Mouse (Mus musculus) kidney, embryonic 16.5 days (tissue): ENCODE measurements around the gene Fanca. TPM values are rescaled to one million over a fixed set of nuclear protein-coding genes. Genes with fewer than 3 reads are reported as not detected.

ENCODE experiments used
- ATAC-seq: fragments of 200-750 bp; cut with Nextera tagmentation; 2 replicates; pipeline ENCODE4 v1.8.0; 2017; ENCODE audit warnings: moderate TSS enrichment; ENCODE audit not compliant: low FRiP score, low TSS enrichment
- H3K27ac ChIP-seq: fragments of 300-500 bp; sonication (generic); 2 replicates; pipeline ENCODE4 v1.5.1; 2014; ENCODE audit warnings: low read length
- H3K27me3 ChIP-seq: fragments of 300-500 bp; sonication (generic); 2 replicates; pipeline ENCODE4 v1.6.1; 2014; ENCODE audit warnings: low read length, control low read depth, mixed read lengths; ENCODE audit not compliant: insufficient read depth
- H3K36me3 ChIP-seq: fragments of 300-500 bp; sonication (generic); 2 replicates; pipeline ENCODE4 v1.6.1; 2014; ENCODE audit warnings: low read length, control low read depth, mixed read lengths; ENCODE audit not compliant: insufficient read depth
- H3K4me1 ChIP-seq: fragments of 300-500 bp; sonication (generic); 2 replicates; pipeline ENCODE4 v1.6.1; 2014; ENCODE audit warnings: low read length, control low read depth, mixed read lengths; ENCODE audit not compliant: insufficient read depth
- H3K4me2 ChIP-seq: fragments of 300-500 bp; sonication (generic); replicated peaks from 2 replicates; pipeline ENCODE4 v1.6.1; 2014; ENCODE audit warnings: low read depth, low read length
- H3K4me3 ChIP-seq: fragments of 300-500 bp; sonication (generic); 2 replicates; pipeline ENCODE4 v1.5.1; 2014; ENCODE audit warnings: mild to moderate bottlenecking, low read length
- H3K9ac ChIP-seq: fragments of 300-500 bp; sonication (generic); replicated peaks from 2 replicates; pipeline ENCODE4 v1.6.1; 2014; ENCODE audit warnings: low read length
- H3K9me3 ChIP-seq: fragments of 300-500 bp; sonication (generic); 2 replicates; pipeline ENCODE4 v1.6.1; 2016; ENCODE audit warnings: low read length, control low read depth
- WGBS: fragments of 180-500 bp; shearing (Covaris S2); extraction: QIAGEN DNeasy Blood & Tissue Kit; methylation state at CpG from one replicate; pipeline ENCODE4 v1.1.7; 2014; 5-methylcytosine and 5-hydroxymethylcytosine counted together
- polyA plus RNA-seq: library from polyadenylated mRNA; unstranded; fragments of >200 nt; fragmentation: Nextera tagmentation; extraction: Ambion mirVana; gene quantifications from 2 replicates; pipeline ENCODE4 v1.2.1, GENCODE M21; 2015

Fanca gene
- polyA plus RNA-seq = 36.6 and 43.8 TPM in 2 replicates

DNA sequence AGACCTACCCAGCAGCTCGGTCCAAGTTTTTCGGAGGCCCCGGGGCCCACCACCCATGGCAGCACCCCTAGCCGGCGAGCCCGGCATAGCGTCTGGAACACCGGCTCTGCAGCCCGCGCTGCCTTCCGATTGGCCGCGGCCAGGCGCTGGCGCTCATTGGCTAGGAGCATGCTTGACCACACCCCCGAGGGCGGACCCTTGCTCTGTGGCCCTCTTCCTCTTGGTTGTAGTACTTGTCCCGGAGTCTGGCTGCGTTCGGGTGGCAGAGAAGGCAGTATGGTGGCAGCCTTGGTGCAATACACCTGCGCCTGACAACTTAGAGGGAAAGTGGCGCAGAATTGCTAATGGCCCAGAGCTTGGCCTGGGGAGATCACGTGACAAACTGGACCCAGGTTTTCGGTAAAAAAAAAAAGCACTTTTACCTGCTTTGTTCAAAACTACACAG is at the start of gene Fanca:
Gene Fanca, minus strand, starts transcription at position 110 of the 445 bp plus-strand sequence.
- H3K27ac ChIP-seq = peak within 1 kb of the TSS; percentile 85
- H3K4me3 ChIP-seq = peak within 1 kb of the TSS; percentile 79
- ATAC-seq = peak; percentile 99
- 0 out of 2 replicates have a peak, but pooled peaks cover 3% of the 10 kb centered on the region for H3K36me3 ChIP-seq
- H3K27me3 ChIP-seq = no peaks in the 10 kb centered on the region
- H3K4me2 ChIP-seq = peak within 1 kb of the TSS; percentile 83
- H3K9ac ChIP-seq = peak within 1 kb of the TSS; percentile 81
- under 1% methylated on average over 24 of the region's 24 CpGs for WGBS
- H3K9me3 ChIP-seq = no peaks in the 10 kb centered on the region
- H3K4me1 ChIP-seq = peaks cover 13% of the 10 kb centered on the region; the same call in 1 of the 2 replicates

DNA sequence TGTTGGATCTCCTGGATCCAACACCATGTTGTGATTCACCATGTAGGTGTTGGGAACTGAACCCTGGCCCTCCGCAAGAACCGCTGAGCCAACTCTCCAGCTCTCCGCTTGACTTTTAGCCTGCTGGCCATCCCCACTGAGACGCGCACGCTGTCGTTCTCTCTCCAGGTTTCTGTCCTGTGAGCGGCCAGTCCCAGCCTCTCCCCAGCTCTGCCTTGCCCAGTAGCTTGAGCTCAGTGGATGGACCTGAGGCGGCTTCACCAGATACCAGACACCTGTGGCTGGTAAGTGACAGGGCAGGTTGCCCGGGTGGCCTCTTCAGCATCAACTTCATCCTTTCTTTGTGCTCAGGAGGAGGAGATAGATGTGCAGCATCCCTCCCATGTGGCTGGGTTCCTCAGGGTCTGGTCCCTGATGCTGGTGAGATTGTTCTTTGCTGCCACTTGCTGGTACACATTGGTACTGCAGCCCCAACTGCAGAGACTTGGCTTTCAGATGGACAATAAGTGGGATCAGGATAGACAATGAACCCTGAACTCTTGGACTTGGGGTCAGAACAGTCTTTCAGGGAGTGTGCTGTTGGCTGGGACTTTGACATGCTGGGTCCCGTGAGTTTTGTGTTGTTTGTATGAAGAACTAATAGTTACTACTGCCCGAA is 42.8 kb upstream of the Fanca start:
- Histone ChIP-seq H3K4me3 (no peak overlapping the region), H3K27me3 (no peaks in the 10 kb centered on the region), H3K36me3 (no peaks in the 10 kb centered on the region), H3K9me3 (no peaks in the 10 kb centered on the region), H3K4me1 (no peaks in the 10 kb centered on the region), H3K4me2 (no peak overlapping the region), H3K9ac (no peak overlapping the region), H3K27ac (no peak overlapping the region)
- WGBS = 52% methylated on average over 12 of the region's 12 CpGs
- ATAC-seq = peak; percentile 42; the same call in 1 of the 2 replicates

- WGBS = 40% methylated on average over 11 of the region's 11 CpGs
- no peak overlapping the region for H3K9ac ChIP-seq
- no peak overlapping the region for H3K27ac ChIP-seq
- H3K4me1 ChIP-seq = peaks cover 23% of the 10 kb centered on the region
- H3K9me3 ChIP-seq = no peaks in the 10 kb centered on the region
- no peak overlapping the region for H3K4me3 ChIP-seq
- H3K36me3 ChIP-seq = no peaks in the 10 kb centered on the region
- no peak overlapping the region for H3K4me2 ChIP-seq
- no peak for ATAC-seq
- H3K27me3 ChIP-seq = no peaks in the 10 kb centered on the region; the same call in 1 of the 2 replicates
Observed at GRCm38 (mm10) chr8:123353216-123353615, 34.8 kb upstream of the Fanca start.

- Histone ChIP-seq H3K36me3 (no peaks in the 10 kb centered on the region), H3K4me2 (no peak overlapping the region), H3K4me1 (peaks cover 28% of the 10 kb centered on the region), H3K4me3 (no peak overlapping the region), H3K27ac (no peak overlapping the region), H3K9me3 (no peaks in the 10 kb centered on the region), H3K9ac (no peak overlapping the region), H3K27me3 (no peaks in the 10 kb centered on the region; the same call in 1 of the 2 replicates)
- no peak for ATAC-seq
- 40% methylated on average over 13 of the region's 13 CpGs for WGBS
Observed at GRCm38 (mm10) chr8:123352786-123353185, 34.4 kb upstream of the Fanca start.

GRCm38 (mm10) chr8:123352118-123352517 is 33.7 kb upstream of the Fanca start:
- no peaks in the 10 kb centered on the region for H3K36me3 ChIP-seq
- no peak overlapping the region for H3K9ac ChIP-seq
- 78% methylated on average over 12 of the region's 12 CpGs for WGBS
- ATAC-seq = no peak
- H3K4me3 ChIP-seq = no peak overlapping the region
- H3K9me3 ChIP-seq = no peaks in the 10 kb centered on the region
- H3K4me2 ChIP-seq = no peak overlapping the region
- no peaks in the 10 kb centered on the region; the same call in 1 of the 2 replicates for H3K27me3 ChIP-seq
- peaks cover 33% of the 10 kb centered on the region for H3K4me1 ChIP-seq
- no peak overlapping the region for H3K27ac ChIP-seq

- Histone ChIP-seq H3K27me3 (no peaks in the 10 kb centered on the region), H3K4me1 (peaks cover 38% of the 10 kb centered on the region), H3K4me2 (peak overlapping the region; percentile 4; the same call in 1 of the 2 replicates), H3K9ac (no peak overlapping the region; the same call in 1 of the 2 replicates), H3K4me3 (no peak overlapping the region), H3K27ac (peak overlapping the region; percentile 91), H3K36me3 (no peaks in the 10 kb centered on the region), H3K9me3 (no peaks in the 10 kb centered on the region)
- WGBS = 30% methylated on average over 4 of the region's 4 CpGs
- peak; percentile 57 for ATAC-seq
Observed at GRCm38 (mm10) chr8:123349073-123349472, 30.7 kb upstream of the Fanca start.

- Histone ChIP-seq H3K4me2 (peak overlapping the region; percentile 4; the same call in 1 of the 2 replicates), H3K9me3 (no peaks in the 10 kb centered on the region), H3K4me3 (no peak overlapping the region), H3K27me3 (no peaks in the 10 kb centered on the region), H3K36me3 (no peaks in the 10 kb centered on the region), H3K4me1 (peaks cover 44% of the 10 kb centered on the region), H3K9ac (no peak overlapping the region), H3K27ac (peak overlapping the region; percentile 91)
- 14% methylated on average over 9 of the region's 9 CpGs for WGBS
- peak; percentile 68 for ATAC-seq
Observed at GRCm38 (mm10) chr8:123348237-123348843, 30.0 kb upstream of the Fanca start.

DNA sequence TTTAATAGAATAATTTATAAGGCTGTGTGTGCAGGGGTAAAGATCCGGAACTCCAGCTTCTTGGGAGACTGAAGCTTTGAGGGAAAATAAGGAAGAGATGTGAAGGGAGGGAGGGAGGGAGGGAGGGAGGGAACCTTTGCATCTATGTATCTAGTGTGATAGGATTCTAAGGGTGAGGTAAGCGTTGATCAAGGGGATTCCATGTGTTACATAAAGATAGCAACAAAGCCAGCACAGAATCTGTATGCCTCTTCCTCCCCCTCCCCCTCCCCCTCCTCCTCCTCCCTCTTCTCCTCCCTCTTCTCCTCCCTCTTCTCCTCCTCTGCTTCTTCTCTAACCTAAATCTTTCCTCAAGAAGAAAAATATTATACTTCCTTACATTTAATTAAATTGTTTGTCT is 28.9 kb upstream of the Fanca start:
- Histone ChIP-seq H3K27me3 (no peaks in the 10 kb centered on the region), H3K4me1 (peaks cover 40% of the 10 kb centered on the region), H3K36me3 (no peaks in the 10 kb centered on the region), H3K27ac (peak overlapping the region; percentile 91), H3K4me3 (no peak overlapping the region), H3K9ac (no peak overlapping the region), H3K9me3 (no peaks in the 10 kb centered on the region), H3K4me2 (no peak overlapping the region)
- 63% methylated on average over 2 of the region's 2 CpGs for WGBS
- ATAC-seq = no peak

DNA sequence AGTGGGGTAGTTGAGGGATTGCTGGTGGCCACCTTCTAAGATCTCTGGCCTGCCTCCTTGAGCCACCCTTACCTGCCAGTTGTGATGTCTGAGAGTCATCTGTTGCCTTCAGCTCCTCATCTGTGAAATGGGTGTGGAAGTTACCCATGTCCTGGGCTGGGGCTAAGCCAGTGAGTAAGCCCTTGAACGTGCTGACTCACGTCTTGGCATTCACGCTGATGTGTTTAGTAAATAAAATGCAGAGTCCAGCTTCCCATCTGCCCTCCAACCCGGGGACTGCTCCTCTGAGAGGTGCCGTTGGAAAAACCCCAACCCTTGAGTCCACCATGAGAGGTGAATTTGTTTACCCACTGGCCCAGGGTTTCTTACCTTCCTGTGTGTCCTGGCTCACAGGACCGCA is 27.5 kb upstream of the Fanca start:
- H3K4me2 ChIP-seq = no peak overlapping the region
- 79% methylated on average over 6 of the region's 6 CpGs for WGBS

DNA sequence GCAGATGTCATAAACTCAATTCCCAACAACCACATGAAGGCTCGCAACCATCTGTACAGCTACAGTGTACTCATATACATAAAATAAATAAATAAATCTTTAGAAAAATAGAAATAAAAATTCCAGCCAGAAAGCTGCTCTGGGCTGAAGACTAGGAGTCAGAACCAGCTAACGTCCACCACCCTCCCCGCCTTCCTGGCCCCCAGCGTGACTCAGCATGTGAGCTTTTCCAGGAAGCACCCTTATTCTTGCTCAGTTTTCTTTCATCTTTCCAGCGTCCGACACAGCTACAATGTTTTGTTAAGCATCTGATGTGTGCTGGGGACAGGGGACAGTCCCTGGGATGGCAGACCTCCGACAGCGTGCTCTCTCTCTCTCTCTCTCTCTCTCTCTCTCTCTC is 26.8 kb upstream of the Fanca start:
- no peak overlapping the region for H3K4me3 ChIP-seq
- H3K9me3 ChIP-seq = peaks cover under 1% of the 10 kb centered on the region; the same call in 1 of the 2 replicates
- H3K27ac ChIP-seq = no peak overlapping the region
- no peak for ATAC-seq
- no peak overlapping the region for H3K4me2 ChIP-seq
- peaks cover 44% of the 10 kb centered on the region for H3K4me1 ChIP-seq
- H3K9ac ChIP-seq = no peak overlapping the region
- no peaks in the 10 kb centered on the region for H3K27me3 ChIP-seq
- no peaks in the 10 kb centered on the region for H3K36me3 ChIP-seq
- 67% methylated on average over 8 of the region's 8 CpGs for whole genome bisulfite sequencing

More for the DNA sequence above, 27.5 kb upstream of the Fanca start:
- no peak overlapping the region for H3K4me3 ChIP-seq
- H3K9me3 ChIP-seq = no peaks in the 10 kb centered on the region
- H3K27ac ChIP-seq = no peak overlapping the region
- H3K9ac ChIP-seq = no peak overlapping the region
- H3K4me1 ChIP-seq = peaks cover 44% of the 10 kb centered on the region
- no peaks in the 10 kb centered on the region for H3K36me3 ChIP-seq
- ATAC-seq = no peak
- H3K27me3 ChIP-seq = no peaks in the 10 kb centered on the region
